Mouse (Mus musculus) cerebellum, postnatal 14 days (tissue): ENCODE measurements around the gene Fgr.

Source experiments
- DNase-seq, 2 experiments: peaks; one replicate each; pipeline ENCODE4 v3.0.0; 2021; ENCODE audit warnings: mixed read lengths in 2 of 2

Fgr gene

DNA sequence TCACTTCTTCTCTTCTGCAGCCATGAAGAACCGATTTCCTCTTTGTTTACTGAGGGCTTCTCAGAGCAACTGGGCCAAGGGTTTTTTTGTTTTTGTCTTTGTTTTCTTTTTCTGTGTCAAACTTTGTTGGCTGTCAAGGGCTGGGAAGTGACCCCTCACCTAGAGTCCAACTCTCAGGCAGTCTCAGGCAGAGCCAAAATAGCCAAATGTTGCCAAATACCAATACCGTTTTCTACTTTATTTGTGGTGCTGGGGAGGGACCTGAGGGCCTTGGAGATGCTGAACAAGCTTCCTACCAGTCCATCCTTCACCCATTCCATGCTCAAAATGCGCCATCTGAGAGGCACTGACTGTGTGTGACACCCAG is 14.2 kb upstream of the Fgr start:
- DNase-seq: no peak

DNA sequence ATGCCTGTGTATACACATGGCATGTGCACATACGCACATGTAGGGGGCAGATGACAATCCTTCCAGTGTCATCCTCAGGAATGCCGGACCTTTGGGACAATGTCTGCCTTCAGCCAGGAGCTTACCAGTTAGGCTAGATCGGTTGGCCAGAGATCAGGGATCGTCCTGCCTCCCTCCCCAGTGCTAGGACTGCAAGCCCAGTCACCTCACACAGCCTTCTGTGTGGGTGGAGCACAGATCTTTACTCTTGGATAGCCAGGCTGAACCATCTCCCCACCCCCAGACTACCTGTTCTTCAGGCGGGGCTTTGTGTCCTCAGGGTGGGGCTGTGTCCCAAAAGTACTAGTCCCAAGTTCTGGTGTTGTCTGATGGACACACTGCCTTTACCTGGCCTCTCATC is 13.6 kb upstream of the Fgr start:
- DNase-seq: no peak

DNA sequence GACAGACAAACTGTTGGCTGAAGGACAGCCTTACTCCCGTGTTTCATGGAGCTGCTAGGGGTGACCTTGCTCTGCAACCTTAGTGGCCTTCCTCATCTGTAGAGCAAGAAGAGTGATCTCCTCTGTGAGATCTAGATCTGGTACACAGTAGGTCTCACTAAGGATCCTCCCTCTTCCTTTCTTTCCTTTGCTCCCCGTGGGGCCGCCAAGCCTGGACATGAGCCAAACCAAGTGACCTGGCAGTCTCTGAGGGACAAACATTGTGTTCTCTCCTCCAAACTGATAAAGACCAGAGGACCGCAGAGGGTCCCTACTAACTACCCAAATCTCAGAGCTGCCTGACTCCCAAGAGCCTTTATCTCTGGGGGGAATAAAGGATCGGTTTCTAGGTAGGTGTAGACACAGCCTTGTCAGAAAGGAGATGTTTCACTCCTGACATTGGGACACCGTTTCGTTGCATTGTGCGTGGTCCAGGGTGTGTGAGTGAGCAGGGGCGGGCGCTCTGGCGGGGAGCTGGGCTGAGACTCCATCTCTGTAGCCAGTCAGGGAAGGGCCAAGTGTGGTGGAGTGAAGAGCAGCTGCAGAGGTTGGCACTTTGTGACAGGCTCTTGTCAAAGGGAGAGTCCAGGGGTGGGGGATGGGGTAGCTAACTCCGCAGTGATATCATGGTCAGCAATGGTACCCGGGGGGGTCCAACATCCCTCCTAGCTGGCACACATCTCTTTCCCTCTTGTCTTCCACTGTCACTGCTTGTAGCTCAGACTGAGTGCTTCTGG is 12.8 kb upstream of the Fgr start:
- peak in 1 of 2 experiments; percentile 67 for DNase-seq

DNA sequence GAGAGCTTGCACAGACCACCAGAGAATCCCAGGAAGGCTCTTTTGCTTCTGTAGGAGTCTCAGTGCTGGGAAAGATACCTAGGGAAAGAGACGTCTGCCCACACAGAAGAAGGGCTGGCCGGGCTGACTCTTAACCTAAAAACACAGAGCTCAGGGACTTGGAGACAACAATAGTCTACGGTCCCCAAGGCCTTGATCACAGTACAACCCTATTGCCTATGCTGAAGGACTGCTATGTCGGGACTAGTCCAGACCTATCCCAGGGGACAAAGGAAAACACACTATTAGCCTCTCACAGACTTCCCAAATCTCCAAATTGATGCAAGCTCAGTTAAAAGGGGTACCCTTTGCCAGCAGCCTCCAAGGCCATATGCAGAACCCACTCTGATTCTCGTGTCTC is 12.0 kb upstream of the Fgr start:
- no peak for DNase-seq

DNA sequence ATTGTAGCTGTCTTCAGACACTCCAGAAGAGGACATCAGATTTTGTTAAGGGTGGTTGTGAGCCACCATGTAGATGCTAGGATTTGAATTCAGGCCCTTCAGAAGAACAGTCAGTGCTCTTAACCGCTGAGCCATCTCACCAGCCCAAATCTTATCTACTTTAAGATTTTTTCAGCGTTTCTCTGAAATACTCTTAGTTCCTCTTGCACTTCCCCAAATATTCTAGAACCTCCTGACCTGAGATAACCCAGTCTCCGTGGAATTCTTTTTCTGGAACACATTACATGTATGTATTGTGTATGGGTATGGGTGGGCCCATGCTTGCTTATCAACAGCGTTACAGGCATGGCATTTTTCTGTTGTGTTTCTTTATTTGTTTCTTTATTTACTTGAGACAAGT is 11.3 kb upstream of the Fgr start:
- DNase-seq: no peak

DNA sequence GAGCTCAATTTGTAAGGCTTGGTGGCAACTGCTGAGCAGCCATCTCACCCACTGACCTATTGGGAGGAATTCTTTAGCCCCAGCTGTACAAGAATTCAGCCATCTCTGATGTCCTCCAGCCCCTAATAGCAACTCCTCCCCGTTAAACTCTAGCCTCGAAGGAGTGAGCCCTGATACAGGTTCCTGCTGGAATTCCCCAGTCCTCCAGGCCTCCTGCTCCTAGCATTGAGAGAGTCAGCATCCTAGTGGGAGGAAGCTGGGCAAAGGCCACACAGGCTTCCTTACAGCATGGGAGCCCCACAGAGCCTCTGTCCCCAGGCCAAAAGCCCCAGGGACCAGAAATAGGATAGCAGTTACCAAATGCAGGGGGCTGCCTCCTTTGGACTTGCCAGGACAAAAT is 10.5 kb upstream of the Fgr start:
- no peak for DNase-seq

DNA sequence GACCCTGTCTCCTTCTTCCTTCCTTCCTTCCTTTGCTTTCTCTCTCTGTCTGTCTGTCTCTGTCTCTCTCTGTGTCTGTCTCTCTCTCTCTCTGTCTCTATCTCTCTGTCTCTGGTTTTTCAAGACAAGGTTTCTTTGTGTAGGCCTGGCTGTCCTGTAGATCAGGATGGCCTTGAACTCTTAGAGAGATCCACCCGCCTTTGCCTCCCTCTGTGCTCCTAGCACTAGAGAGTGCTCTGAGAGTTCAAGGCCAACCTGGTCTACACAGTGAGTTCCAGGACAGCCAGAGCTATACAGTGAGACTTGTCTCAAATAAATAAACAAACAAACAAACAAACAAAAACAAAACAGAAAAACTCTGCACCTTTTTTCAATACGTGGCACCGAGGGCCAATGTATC is 9.8 kb upstream of the Fgr start:
- no peak for DNase-seq

DNA sequence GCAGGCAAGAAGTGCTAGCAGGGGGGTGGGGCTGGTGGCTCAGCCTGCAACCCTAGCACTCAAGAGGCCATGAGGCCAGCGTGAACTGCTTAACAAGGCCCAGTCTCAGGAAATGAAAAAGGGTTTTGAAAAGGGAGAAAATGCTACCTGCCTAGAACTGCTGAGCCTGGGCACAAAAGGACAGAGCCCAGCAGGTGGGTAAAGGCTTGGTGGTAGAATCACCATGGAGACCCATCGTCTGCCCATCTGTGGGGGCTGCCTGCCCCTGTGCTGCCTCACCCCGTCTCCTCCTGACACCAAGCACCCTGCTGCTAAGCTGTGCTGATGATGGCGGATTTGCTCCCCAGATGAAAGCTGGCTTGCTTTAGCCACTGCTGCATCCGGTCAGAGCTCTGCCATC is 9.4 kb upstream of the Fgr start:
- DNase-seq: peak in 1 of 2 experiments; percentile 30

DNA sequence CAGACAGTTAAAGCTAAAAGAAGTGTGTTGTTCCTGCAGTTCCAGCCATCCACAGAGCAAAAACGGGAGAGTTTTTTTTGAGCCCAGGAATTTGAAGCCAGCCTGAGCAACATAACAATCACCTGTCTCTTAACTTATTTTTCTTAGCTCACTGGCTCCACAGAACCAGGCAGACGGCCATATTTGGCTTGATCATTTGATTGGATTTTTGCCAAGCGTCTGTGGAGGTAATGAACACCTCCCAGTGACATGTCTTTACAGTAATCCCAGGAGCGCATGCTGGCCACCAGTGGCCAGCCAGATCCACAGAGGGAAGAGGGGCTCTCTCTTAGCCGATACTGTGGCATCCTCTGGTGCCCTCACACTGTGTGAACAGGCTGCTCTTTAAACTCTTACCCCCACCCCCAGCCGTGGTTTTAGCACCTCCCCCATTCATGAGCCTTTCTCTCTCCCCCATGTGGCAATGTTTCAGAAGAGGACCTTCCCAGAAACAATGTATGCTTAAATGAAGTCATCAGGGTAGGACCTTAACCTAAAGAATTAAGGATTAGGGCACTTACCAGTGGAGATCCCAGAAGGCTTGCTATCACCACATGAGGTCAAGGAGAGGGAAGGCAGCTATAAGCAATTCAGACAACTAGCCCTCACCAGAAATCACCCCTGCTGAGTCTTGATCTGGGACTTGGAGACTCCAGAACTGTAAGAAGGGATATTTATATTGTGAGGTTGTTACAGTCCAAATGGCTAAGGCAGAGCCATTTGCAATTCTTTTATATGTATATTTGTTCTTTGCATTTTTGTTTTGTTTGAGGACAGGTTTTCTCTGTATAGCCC is 5.6 kb upstream of the Fgr start:
- peak; percentile 52 to 54 for DNase-seq

DNA sequence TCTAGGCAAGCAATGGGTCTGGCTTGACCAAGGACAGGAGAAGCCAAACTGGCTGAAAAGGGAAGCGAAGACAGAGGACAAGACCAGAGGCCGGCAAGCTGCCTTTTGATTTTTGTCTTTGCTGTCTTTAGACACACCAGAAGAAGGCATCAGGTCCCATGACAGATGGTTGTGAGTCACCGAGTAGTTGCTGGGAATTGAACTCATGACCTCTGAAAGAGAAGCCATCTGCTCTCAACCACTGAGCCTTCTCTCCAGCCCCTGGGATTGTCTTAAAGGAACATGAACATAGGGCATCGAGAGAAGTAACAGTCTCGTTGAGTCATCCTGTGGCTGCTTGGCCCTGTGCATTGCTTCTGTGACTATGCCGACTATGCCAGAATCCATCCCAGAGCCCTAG is 2.3 kb upstream of the Fgr start:
- DNase-seq: no peak

DNA sequence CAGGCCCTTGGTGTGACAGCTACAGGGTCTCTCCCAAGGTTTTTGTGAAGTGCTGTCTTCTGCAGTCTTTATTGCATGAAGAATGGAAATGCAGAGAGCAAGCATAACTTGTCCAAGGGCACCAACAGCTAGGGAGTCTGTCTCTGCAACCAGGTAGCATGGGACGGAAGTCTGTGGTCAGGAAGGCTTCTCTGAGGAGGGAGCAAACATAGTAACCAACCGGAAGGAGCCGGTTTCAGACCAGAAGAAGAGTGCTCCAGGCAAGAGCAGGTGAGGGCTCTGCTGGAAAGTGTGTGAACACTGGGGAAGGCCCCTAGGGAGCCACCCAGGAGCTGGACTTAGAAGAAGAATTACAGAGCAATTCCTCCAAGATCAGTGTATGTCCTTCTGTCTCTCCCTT is 1.8 kb upstream of the Fgr start:
- no peak for DNase-seq

DNA sequence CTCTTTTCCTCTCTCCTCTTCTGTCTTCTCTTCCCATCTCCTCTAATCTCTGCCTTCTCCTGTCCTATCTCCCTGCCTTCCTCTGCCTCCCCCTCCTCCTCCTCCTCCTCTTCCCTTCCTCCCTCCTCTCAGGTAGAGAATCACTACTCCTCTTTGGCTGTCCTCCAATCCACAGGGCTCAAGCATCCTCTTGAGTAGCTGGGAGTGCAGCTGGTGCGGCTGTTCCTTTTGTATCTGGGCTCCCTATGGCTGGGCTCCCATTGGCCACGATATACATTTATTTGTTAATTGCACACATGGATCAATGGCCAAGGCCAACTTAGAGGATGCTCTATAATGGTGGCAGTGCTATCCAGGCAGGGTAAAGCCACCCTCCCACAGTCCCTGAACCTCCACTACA is 1.3 kb upstream of the Fgr start:
- DNase-seq: no peak

DNA sequence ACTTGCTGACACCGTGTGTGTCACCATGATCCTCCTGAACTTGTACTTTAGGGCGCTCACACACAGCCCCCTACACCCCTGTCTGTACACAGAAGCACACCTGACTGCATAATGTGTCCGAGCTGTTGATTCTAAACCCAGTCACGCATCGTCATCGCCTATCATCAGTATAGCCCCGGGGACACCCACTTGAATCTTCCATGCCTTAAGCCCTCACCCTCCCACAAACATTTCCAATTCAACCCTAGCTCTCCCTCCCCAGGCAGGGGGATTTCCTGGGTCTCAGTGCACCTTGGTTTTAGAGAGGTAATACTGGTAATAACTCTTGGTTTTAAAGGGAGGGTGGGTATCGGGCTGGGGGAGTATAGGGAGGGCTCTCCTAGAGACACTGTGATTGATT is 709 bp upstream of the Fgr start:
- DNase-seq: no peak

DNA sequence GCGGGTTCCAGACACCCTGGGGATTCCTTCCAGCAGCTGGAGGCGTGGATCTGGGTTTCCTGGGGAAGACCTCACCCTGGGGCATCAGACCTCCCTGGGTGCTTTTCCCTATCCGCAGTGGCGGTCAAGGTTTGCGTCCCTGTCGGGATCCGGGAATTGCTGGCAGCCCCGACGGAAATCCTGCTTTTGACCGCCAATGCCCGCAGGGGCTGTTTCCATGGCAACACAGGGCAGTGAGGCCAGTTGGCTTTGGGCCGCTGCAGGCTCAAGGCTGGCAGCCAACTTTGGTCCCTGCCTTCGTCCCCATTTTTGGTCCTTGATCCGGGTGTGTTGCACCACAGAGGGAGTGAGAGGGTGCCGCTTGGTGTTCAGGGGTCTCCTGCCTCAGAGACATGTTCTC is 1.0 kb downstream of the Fgr start:
- peak; percentile 93 to 94 for DNase-seq

DNA sequence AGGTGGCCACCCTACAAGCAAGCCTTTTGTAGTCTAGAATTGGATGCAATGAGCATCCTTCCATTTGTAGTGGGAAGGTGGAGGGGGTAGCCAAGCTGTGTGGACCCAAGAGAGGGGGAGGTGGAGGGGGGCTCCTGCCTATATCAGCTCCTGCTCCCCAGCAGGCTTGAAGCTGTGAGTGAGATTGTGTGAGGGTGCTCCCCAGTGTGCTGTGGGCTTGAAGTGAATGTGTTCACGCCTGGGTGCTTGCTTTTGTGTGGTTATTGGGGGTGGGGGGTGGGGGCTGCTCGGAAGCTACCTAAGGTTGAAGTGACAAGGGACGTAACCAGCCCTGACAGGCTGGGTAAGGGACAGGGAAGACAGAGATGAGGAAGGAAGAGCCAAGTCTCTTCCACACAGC is 1.9 kb downstream of the Fgr start:
- DNase-seq: no peak

DNA sequence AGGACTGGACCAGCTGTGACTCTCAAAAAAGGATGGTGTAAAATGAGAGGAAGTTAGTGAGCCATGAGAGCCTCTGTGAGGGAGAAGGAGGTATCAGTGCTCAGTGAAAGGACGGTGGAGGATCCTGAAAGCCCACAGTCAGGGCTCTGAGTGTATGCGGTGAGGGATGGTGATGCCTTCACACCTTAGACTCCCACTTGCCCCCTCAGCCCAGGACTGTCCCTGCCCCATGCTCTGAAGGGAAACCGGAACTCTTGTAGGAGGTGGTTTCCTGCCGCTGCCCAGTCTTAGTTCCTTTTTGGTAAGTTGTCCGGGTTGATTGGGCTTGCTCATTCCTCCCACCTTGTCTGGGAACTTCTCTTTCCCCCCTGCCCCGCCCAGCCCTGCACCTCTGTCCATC is 2.8 kb downstream of the Fgr start:
- no peak for DNase-seq

DNA sequence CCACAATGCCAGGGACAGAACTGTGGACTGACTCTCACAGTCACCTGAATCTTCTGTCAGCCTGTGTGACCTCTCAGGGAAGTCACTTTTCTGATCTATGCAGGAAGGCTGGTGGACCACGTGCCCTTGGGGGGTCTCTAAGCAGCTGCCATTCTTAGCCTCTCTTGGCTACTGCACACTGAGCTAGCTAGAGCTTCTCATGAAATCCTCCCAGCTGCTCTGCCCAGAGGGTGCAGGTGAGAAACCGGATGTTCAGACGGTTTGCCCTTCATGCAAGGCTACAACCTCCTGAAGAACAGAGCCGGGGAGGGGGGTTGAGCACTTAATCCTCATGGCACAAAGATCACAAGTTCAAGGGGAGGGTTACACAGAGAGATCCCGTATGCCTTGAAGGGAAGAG is 3.7 kb downstream of the Fgr start:
- DNase-seq: no peak

DNA sequence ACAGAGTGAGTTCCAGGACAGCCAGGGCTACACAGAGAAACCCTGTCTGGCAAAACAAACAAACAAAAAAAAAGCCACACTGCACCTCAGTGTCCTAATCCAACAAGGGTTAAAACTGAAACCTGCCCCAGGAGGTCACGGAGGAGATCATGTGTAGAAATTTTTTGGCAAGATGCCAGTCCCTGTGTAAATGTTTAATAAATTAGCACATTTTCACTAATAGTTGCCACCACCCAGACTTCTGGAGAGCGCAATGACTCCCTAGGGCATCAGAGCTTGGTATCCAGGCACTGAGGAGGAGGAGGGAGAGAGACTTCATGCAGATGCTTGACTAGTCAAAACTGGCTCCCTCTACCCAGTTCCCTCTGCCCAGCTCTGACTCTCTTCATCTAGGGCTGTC is 5.3 kb downstream of the Fgr start:
- no peak for DNase-seq

DNA sequence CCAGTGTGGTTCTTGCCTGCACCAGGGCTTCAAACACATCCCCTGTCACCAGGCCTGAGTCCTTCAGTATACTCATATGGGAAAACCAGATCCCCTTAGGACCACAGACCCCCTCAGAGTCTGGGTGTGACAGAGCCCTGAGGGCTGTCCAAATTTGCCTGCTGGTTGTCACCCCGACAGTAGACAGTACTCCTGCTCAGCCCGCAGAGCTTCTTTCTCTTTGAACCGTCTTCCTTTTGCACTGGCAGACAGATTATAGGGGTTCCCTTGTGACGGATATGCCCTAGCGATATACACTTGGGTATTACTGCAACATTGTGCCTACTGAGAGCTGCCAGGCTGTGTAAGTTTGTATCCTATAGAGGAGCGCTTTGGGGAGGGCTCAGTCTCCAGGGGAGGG is 7.7 kb downstream of the Fgr start:
- DNase-seq: no peak

DNA sequence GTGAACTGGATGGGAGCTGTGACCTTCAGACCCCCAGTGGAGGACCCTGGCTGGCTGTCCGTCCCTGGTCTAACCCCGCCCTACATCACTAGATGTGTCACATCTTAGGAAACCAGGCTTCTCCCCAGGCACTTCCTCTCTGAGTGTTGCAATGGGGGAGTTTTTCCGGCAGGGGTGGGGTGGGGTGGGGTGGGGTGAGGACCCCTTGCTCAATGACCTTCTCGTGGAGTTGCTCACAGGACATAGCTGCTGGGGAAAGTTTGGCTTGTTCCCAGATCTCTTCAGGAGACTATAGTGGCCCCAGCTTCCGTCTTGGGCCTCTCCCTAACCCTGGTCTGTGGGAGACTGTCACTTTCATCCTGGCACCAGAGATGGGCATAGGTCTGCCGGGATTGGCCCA is 9.1 kb downstream of the Fgr start:
- DNase-seq: no peak

DNA sequence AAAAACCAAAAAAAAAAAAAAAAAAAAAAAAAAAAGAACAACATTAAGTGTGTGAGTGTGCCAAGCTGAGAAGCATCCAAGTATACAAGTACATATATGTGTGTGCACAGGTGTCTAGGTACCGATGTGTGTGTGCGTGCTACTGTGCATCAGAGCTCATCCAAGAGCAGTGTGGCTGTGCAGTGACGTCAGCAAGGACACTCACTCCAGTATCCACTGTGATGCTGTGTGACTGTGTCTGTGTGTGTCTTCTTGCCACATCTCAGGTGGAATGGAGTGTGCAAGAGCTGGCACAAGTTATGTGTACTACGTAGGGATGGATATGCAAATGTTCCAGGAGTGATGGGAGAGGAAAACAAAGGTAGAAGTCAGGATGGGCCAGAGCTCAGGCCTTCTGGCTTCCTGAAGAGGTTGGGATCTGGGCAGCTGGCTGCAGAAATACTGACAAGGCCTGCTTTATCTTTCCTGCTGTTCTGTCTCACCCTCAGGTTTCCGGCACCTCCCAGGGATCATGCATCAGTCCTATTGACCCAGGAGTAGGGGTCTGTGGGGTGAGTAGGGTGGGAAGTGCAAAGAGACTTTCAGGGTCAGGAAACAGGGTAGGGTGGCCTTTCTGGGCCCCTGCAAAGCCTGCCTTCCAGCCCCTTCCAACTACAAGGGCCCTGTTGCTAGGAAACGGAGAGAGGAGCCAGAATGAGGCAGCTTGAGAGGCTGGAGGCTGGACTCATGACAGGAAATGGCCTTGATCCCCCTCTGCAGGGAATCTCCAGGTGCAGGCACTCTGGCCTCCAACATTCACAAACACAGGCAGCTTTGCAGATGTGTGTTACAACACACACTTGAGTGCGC is 10.0 kb downstream of the Fgr start:
- peak; percentile 74 to 76 for DNase-seq

DNA sequence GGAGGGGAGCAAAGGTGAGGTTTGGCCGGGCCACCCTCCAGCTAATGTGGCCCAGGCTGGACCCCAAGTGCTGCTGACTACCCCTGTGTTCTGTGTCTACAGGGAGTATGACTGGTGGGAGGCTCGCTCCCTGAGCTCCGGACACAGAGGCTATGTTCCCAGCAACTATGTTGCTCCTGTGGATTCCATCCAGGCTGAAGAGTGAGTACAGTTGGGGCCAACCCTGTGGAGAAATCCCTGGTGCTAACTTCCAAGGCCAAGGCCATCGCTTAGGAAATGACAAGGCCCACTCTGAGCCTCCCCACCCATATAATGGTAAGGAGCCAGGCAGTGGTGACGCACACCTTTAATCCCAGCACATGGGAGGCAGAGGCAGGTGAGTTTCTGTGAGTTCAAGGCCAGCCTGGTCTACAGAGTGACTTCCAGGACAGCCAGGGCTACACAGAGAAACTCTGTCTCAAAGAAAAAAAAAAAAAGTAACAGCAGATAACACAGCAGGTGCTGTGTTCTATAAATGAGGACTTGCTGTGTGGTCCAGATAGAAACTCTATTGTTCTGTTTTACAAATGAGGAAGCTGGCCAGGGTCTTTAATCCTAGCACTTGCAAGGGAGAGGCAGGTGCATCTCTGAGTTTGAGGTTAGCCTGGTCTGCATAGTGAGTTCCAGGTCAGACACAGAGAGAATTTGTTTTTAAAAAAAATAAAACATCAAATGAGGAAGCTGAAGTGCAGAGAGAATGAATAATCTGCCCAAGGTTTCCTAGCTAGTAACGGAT is 14.9 kb downstream of the Fgr start:
- DNase-seq: no peak

DNA sequence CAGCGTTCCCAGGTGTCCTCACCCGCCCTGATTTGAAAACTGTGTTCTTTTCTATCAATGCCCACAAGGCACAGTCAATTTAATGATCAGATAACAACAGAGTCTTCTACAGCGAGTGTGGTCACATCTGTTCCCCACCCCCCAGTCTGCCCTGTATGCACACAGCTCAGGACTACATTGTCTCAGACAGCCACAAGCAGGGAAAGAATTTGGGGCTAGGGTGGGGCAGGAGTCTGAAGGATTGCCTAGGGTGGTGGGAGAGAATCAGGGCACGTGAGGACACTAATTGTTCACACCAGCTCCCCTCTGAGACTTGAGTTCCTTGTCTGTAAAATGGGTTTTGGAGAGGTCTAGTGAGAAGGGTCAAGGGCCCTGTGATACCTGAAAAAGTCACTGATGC is 19.7 kb downstream of the Fgr start:
- no peak for DNase-seq
